Mouse (Mus musculus) splenic B cell, adult 2 months (primary cell): ENCODE data around the gene Slco2b1.
A peak's percentile ranks its signal among the peaks of the same experiment; 100 is the strongest.
"Not testable (repeated sequence)": the region's sequence is repeated elsewhere in the genome, so short reads cannot be mapped to it uniquely, and the experiment has no call there.

Experiments
- DNase-seq: peaks from one replicate; pipeline ENCODE4 v3.0.0-alpha.2; 2011; ENCODE audit warnings: low read depth, low spot score
- H3K27me3 ChIP-seq: 2 replicates; pipeline ENCODE4 v1.6.1; 2012; ENCODE audit warnings: mild to moderate bottlenecking, low read length, moderate library complexity, mixed read lengths; ENCODE audit not compliant: control insufficient read depth, poor library complexity, insufficient read depth, severe bottlenecking
- H3K36me3 ChIP-seq: 2 replicates; pipeline ENCODE4 v1.6.1; 2012; ENCODE audit warnings: mild to moderate bottlenecking, low read length, moderate library complexity, mixed read lengths; ENCODE audit not compliant: control insufficient read depth, poor library complexity, insufficient read depth, severe bottlenecking

Gene Slco2b1

GRCm38 (mm10) chr7:99702201-99702600 lies 8.9 kb downstream of the Slco2b1 start:
- Histone ChIP-seq H3K36me3 (no peaks in the 10 kb centered on the region), H3K27me3 (no peaks in the 10 kb centered on the region)
- no peak for DNase-seq

GRCm38 (mm10) chr7:99700641-99701040 lies 10.5 kb downstream of the Slco2b1 start:
- Histone ChIP-seq H3K27me3 (no peaks in the 10 kb centered on the region), H3K36me3 (no peaks in the 10 kb centered on the region)
- no peak for DNase-seq

- DNase-seq, result no peak
- Histone ChIP-seq H3K27me3 (no peaks in the 10 kb centered on the region), H3K36me3 (no peaks in the 10 kb centered on the region)
These were observed 11.4 kb downstream of the Slco2b1 start for GRCm38 (mm10) chr7:99699709-99700151.

GRCm38 (mm10) chr7:99699106-99699505 lies 12.0 kb downstream of the Slco2b1 start:
- DNase-seq, result no peak
- Histone ChIP-seq H3K36me3 (no peaks in the 10 kb centered on the region), H3K27me3 (no peaks in the 10 kb centered on the region)

GRCm38 (mm10) chr7:99698576-99698975 lies 12.6 kb downstream of the Slco2b1 start:
- H3K36me3 ChIP-seq, result no peaks in the 10 kb centered on the region
- no peaks in the 10 kb centered on the region for H3K27me3 ChIP-seq
- DNase-seq, result no peak

GRCm38 (mm10) chr7:99695471-99696057 lies 15.6 kb downstream of the Slco2b1 start:
- no peaks in the 10 kb centered on the region for H3K36me3 ChIP-seq
- no peaks in the 10 kb centered on the region for H3K27me3 ChIP-seq
- DNase-seq, result no peak

- not testable (repeated sequence) for H3K27me3 ChIP-seq, H3K36me3 ChIP-seq, DNase-seq
These were observed 16.7 kb downstream of the Slco2b1 start for GRCm38 (mm10) chr7:99694424-99694823.

- DNase-seq, result no peak
- no peaks in the 10 kb centered on the region for H3K27me3 ChIP-seq
These were observed 17.2 kb downstream of the Slco2b1 start for GRCm38 (mm10) chr7:99693976-99694375.

GRCm38 (mm10) chr7:99693387-99693786 lies 17.8 kb downstream of the Slco2b1 start:
- DNase-seq, result no peak
- Histone ChIP-seq H3K36me3 (no peaks in the 10 kb centered on the region), H3K27me3 (no peaks in the 10 kb centered on the region)

More at GRCm38 (mm10) chr7:99693976-99694375, 17.2 kb downstream of the Slco2b1 start:
- no peaks in the 10 kb centered on the region for H3K36me3 ChIP-seq

- Histone ChIP-seq H3K27me3 (no peaks in the 10 kb centered on the region), H3K36me3 (no peaks in the 10 kb centered on the region)
- DNase-seq, result no peak
These were observed 18.7 kb downstream of the Slco2b1 start for GRCm38 (mm10) chr7:99692396-99692795.

GRCm38 (mm10) chr7:99690819-99691218 lies 20.3 kb downstream of the Slco2b1 start:
- DNase-seq, result no peak
- Histone ChIP-seq H3K36me3 (no peaks in the 10 kb centered on the region), H3K27me3 (no peaks in the 10 kb centered on the region)

GRCm38 (mm10) chr7:99684086-99684485 lies 27.1 kb downstream of the Slco2b1 start:
- DNase-seq, result no peak
- Histone ChIP-seq H3K27me3 (no peaks in the 10 kb centered on the region), H3K36me3 (no peaks in the 10 kb centered on the region)

- H3K36me3 ChIP-seq, result no peaks in the 10 kb centered on the region
- no peak for DNase-seq
These were observed 30.4 kb downstream of the Slco2b1 start for GRCm38 (mm10) chr7:99680771-99681170.

GRCm38 (mm10) chr7:99674890-99675289 lies 36.2 kb downstream of the Slco2b1 start:
- H3K27me3 ChIP-seq, result no peaks in the 10 kb centered on the region
- peak; percentile 7 for DNase-seq
- no peaks in the 10 kb centered on the region for H3K36me3 ChIP-seq

More at GRCm38 (mm10) chr7:99680771-99681170, 30.4 kb downstream of the Slco2b1 start:
- no peaks in the 10 kb centered on the region for H3K27me3 ChIP-seq

GRCm38 (mm10) chr7:99674209-99674608 lies 36.9 kb downstream of the Slco2b1 start:
- Histone ChIP-seq H3K27me3 (no peaks in the 10 kb centered on the region), H3K36me3 (no peaks in the 10 kb centered on the region)
- DNase-seq, result peak; percentile 41

GRCm38 (mm10) chr7:99673188-99673587 lies 38.0 kb downstream of the Slco2b1 start:
- Histone ChIP-seq H3K36me3 (no peaks in the 10 kb centered on the region), H3K27me3 (no peaks in the 10 kb centered on the region)
- no peak for DNase-seq
